Mouse (Mus musculus) right cerebral cortex, postnatal 36 days (tissue): ENCODE results near the gene Gabrd.

Experiments used
- DNase-seq, 2 experiments: peaks; one replicate each; pipeline ENCODE4 v3.0.0; 2022; ENCODE audit warnings: low spot score in 2 of 2, mixed read lengths in 1 of 2

Gabrd gene

GRCm38 (mm10) chr4:155383326-155383725 lies 14.6 kb downstream of the Gabrd start:
- no peak for DNase-seq

GRCm38 (mm10) chr4:155382752-155383151 lies 15.2 kb downstream of the Gabrd start:
- peak; percentile 77 to 80 for DNase-seq

- DNase-seq = no peak
Observed at GRCm38 (mm10) chr4:155381974-155382373, 15.9 kb downstream of the Gabrd start.

GRCm38 (mm10) chr4:155371797-155372735 lies 25.8 kb downstream of the Gabrd start:
- DNase-seq = no peak

GRCm38 (mm10) chr4:155370737-155371715 lies 26.9 kb downstream of the Gabrd start:
- no peak for DNase-seq

GRCm38 (mm10) chr4:155368684-155369083 lies 29.2 kb downstream of the Gabrd start:
- DNase-seq = peak; percentile 52 to 54

GRCm38 (mm10) chr4:155367739-155368138 lies 30.2 kb downstream of the Gabrd start:
- DNase-seq = no peak

GRCm38 (mm10) chr4:155366784-155367183 lies 31.1 kb downstream of the Gabrd start:
- no peak for DNase-seq

GRCm38 (mm10) chr4:155362443-155362842 lies 35.5 kb downstream of the Gabrd start:
- no peak for DNase-seq

- DNase-seq = peak; percentile 46 to 59
Observed at GRCm38 (mm10) chr4:155361303-155361791, 36.6 kb downstream of the Gabrd start, which contains the start of gene Prkcz. Gene Prkcz, minus strand, starts transcription at chr4:155361361.

GRCm38 (mm10) chr4:155360856-155361255 lies 37.1 kb downstream of the Gabrd start:
- no peak for DNase-seq

GRCm38 (mm10) chr4:155359560-155360464 lies 38.1 kb downstream of the Gabrd start:
- DNase-seq = no peak

- no peak for DNase-seq
Observed at GRCm38 (mm10) chr4:155357601-155358000, 40.3 kb downstream of the Gabrd start.

- DNase-seq = no peak
Observed at GRCm38 (mm10) chr4:155356354-155356753, 41.6 kb downstream of the Gabrd start.

- DNase-seq = no peak
Observed at GRCm38 (mm10) chr4:155354546-155354945, 43.4 kb downstream of the Gabrd start.

- DNase-seq = no peak
Observed at GRCm38 (mm10) chr4:155354035-155354434, 43.9 kb downstream of the Gabrd start.

GRCm38 (mm10) chr4:155352581-155352980 lies 45.3 kb downstream of the Gabrd start:
- no peak for DNase-seq

- DNase-seq = no peak
Observed at GRCm38 (mm10) chr4:155346350-155346749, 51.6 kb downstream of the Gabrd start.

- DNase-seq = peak; percentile 83 to 87
Observed at GRCm38 (mm10) chr4:155345608-155345953, 52.3 kb downstream of the Gabrd start.

GRCm38 (mm10) chr4:155344716-155345607 lies 53.0 kb downstream of the Gabrd start:
- DNase-seq = peak; percentile 23 to 50
